Mouse (Mus musculus): Measurements from ENCODE around the gene Rtl8a. TPM values are rescaled to one million over a fixed set of nuclear protein-coding genes. Genes with fewer than 3 reads are reported as not detected.
"Not testable (repeated sequence)": the region's sequence is repeated elsewhere in the genome, so short reads cannot be mapped to it uniquely, and the experiment has no call there.

Rtl8a gene
- polyA plus RNA-seq, 1 experiment = 45.6 TPM

DNA sequence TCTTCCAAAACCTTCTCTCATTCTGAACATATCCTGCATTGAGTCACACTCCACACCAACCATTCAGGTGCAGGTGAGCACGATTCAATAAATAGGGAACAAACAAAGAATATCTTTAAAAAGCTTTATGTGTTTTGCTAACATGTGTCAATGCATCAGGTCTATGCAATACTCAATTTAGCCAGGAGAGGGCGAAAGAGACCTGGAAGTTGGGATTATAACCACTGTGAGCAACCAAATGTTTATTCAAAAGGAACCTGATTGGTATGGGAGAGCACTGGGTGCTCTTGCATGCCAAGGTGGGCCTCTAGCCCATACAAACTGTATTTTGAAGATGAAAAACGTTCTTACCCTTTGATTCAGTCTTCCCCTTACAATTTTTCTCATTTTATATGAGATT lies 32.9 kb downstream of the Rtl8a start:
- TF ChIP-seq USF1 (IDR thresholded peaks at IDR 0.05; ENCODE audit: low read depth) (no peak), CTCF (IDR thresholded peaks at IDR 0.05; ENCODE audit: control insufficient read depth, insufficient read depth, insufficient read length) (peak; percentile 5)
- no peaks in the 10 kb centered on the region for H3K36me3 ChIP-seq (ENCODE audit: control insufficient read depth, insufficient read depth)
- no peaks in the 10 kb centered on the region for H3K79me3 ChIP-seq (ENCODE audit: low read depth)

DNA sequence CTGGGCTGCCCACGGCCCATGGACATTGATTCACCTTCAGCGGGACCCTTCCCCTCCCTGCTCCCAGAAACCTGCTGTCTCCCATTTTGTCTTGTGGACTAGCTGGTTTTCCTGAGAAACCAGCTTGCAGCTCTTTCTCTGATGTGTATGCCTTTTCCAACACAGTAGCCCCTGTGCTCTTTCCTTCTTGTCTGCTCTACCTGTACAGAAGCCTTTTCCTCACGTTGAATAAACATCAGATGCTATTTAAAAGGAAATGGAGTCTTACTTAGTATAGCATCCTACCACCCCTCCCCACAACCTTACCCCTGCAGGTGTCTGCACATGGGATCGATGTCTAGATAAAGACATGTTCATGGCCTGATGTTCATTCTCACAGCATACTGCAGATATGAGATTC lies 34.6 kb downstream of the Rtl8a start, which contains the start of gene Gm14597:
TSS of gene Gm14597 (minus strand) at position 101 of the 400 bp plus-strand sequence.
- not testable (repeated sequence) for H3K79me3 ChIP-seq (ENCODE audit: low read depth); H3K79me2 ChIP-seq (ENCODE audit: control insufficient read depth, insufficient read depth); H3K36me3 ChIP-seq (ENCODE audit: control insufficient read depth, insufficient read depth); H3K4me3 ChIP-seq (ENCODE audit: insufficient read depth, poor library complexity, severe bottlenecking); H3K27me3 ChIP-seq (ENCODE audit: control insufficient read depth, insufficient read depth, insufficient read length)
- H3ac ChIP-seq (ENCODE audit: control insufficient read depth, insufficient read length, low read depth) = peak within 1 kb of the TSS; percentile 44

More for the DNA sequence above, 32.9 kb downstream of the Rtl8a start:
- Histone ChIP-seq H3K79me2 (ENCODE audit: control insufficient read depth, insufficient read depth) (no peaks in the 10 kb centered on the region), H3ac (ENCODE audit: control insufficient read depth, insufficient read length, low read depth) (no peak overlapping the region), H3K27me3 (ENCODE audit: control insufficient read depth, insufficient read depth, insufficient read length) (no peaks in the 10 kb centered on the region), H3K4me3 (ENCODE audit: insufficient read depth, poor library complexity, severe bottlenecking) (no peak overlapping the region)

DNA sequence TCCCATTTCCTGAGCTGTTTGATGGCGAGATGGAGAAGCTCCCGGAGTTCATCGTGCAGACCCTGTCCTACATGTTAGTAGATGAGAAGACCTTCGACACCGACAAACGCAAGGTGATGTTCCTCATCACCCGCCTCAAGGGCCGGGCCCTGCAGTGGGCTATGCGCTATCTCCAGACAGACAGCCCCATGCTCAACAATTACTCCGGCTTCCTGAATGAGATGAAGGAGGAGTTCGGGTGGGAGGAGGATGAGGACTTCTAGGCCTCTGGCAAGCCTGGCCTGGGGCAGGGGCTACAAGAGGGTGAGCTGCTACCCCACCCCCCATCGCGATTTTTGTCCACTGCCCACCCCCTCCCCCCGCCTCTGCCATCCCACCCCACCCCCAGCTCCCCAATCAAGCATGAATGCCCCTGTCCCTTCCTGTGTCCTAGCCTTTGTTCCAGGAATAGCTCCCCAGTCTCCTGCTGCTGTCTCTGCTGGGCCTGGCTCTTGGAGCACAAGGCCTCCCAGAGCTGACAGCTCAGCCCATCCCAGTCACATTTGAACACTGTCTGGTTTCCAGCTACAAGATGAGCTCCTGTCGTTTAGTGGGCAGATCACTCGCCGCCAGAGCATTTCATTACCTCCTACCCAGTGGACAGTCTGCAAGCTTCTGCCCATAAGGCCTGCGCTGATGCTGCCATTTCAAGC lies 35.2 kb downstream of the Rtl8a start:
- TF ChIP-seq USF1 (IDR thresholded peaks at IDR 0.05; ENCODE audit: low read depth) (no peak), MAX (IDR thresholded peaks at IDR 0.05) (no peak), FOSL1 (IDR thresholded peaks at IDR 0.05; ENCODE audit: insufficient read depth, low read length, poor library complexity, severe bottlenecking) (no peak), CTCF (IDR thresholded peaks at IDR 0.05; ENCODE audit: control insufficient read depth, insufficient read depth, insufficient read length) (no peak), CEBPB (IDR thresholded peaks at IDR 0.05; ENCODE audit: low read depth) (no peak), MYOD1 (IDR thresholded peaks at IDR 0.05; ENCODE audit: control insufficient read depth, insufficient read length, low read depth) (no peak), MYOG (IDR thresholded peaks at IDR 0.05; ENCODE audit: control insufficient read depth, extremely low read depth, insufficient read length) (no peak)
- Histone ChIP-seq H3ac (ENCODE audit: control insufficient read depth, insufficient read length, low read depth) (peak overlapping the region; percentile 44), H3K27me3 (ENCODE audit: control insufficient read depth, insufficient read depth, insufficient read length) (no peaks in the 10 kb centered on the region), H3K79me2 (ENCODE audit: control insufficient read depth, insufficient read depth) (no peaks in the 10 kb centered on the region), H3K36me3 (ENCODE audit: control insufficient read depth, insufficient read depth) (no peaks in the 10 kb centered on the region), H3K79me3 (ENCODE audit: low read depth) (no peaks in the 10 kb centered on the region), H3K4me3 (ENCODE audit: insufficient read depth, poor library complexity, severe bottlenecking) (no peak overlapping the region)

DNA sequence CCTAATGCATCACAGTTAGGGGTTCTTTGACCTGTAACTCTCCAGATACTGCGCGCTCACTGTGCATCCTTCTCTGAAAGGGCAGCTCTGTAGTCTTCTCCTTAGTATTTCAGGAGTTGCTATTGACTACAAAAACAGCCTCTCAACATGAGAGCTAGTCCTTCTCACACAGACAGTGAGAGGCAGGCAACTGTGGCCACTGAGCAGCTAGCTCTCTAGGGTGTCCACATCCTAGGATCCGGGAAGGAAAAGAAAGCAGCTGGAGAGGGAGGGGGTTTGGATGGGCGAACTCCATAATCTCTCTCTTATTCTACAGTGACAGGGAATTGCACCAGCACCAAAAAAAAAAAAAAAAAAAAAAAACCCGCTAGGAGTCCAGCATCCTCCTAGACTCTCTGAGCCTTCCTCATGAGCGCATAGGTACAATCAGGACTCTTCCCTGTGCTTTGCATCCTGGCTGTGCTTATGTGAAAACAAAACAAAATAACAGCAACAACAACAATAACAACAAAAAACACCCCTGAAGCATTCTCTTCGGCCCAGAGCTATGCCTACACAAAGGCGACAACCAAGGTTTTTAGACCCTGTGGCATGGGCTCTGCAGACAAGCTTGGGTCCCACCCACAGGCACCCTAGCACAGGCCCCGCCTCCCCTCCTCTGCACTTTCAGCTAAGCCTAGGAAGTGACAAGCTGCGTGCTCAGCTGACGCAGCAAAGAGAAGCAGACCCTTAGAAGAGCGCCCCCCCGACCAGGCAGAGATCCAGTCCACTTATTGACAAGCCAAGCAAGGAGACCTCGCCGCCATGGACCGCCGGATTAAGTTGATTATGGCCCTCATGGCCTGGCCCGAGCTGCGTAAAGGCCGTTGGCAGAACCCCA lies 36.0 kb downstream of the Rtl8a start, which contains the start of gene Rtl8c:
TSS of gene Rtl8c (plus strand) at position 791 of the 880 bp plus-strand sequence.
- Histone ChIP-seq H3K79me3 (ENCODE audit: low read depth) (no peaks in the 10 kb centered on the region), H3K36me3 (ENCODE audit: control insufficient read depth, insufficient read depth) (no peaks in the 10 kb centered on the region), H3ac (ENCODE audit: control insufficient read depth, insufficient read length, low read depth) (peak within 1 kb of the TSS; percentile 44), H3K4me3 (ENCODE audit: insufficient read depth, poor library complexity, severe bottlenecking) (no peak within 1 kb of the TSS), H3K79me2 (ENCODE audit: control insufficient read depth, insufficient read depth) (no peaks in the 10 kb centered on the region), H3K27me3 (ENCODE audit: control insufficient read depth, insufficient read depth, insufficient read length) (no peaks in the 10 kb centered on the region)
- no peak for TF ChIP-seq MYOD1 (IDR thresholded peaks at IDR 0.05; ENCODE audit: control insufficient read depth, insufficient read length, low read depth)
- no peak for TF ChIP-seq MAX (IDR thresholded peaks at IDR 0.05)
- TF ChIP-seq MYOG (IDR thresholded peaks at IDR 0.05; ENCODE audit: control insufficient read depth, extremely low read depth, insufficient read length) = no peak
- TF ChIP-seq CTCF (IDR thresholded peaks at IDR 0.05; ENCODE audit: control insufficient read depth, insufficient read depth, insufficient read length) = no peak
- no peak for TF ChIP-seq FOSL1 (IDR thresholded peaks at IDR 0.05; ENCODE audit: insufficient read depth, low read length, poor library complexity, severe bottlenecking)
- TF ChIP-seq USF1 (IDR thresholded peaks at IDR 0.05; ENCODE audit: low read depth) = no peak
- no peak for TF ChIP-seq CEBPB (IDR thresholded peaks at IDR 0.05; ENCODE audit: low read depth)

DNA sequence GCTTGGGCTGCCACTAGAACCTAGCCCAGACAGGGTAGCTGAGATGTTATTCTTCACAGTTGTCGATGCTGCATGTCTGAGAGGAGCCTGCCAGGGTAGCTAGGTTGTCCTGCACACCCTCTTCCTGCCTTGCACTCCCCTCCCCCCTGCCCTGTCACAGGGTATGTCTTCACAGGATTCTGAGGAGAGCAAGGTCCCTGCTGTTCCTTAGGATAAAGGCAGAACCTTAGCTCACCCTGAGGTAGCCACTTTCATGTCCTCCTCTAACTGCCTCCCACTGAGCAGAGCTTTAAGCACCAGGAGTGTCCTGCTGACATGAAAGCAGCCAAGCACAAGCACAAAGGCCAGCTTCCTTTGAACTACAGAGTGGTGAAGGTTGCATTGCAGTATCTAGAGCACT lies 37.3 kb downstream of the Rtl8a start:
- not testable (repeated sequence) for H3K27me3 ChIP-seq (ENCODE audit: control insufficient read depth, insufficient read depth, insufficient read length); H3ac ChIP-seq (ENCODE audit: control insufficient read depth, insufficient read length, low read depth); H3K4me3 ChIP-seq (ENCODE audit: insufficient read depth, poor library complexity, severe bottlenecking); H3K36me3 ChIP-seq (ENCODE audit: control insufficient read depth, insufficient read depth); H3K79me2 ChIP-seq (ENCODE audit: control insufficient read depth, insufficient read depth); H3K79me3 ChIP-seq (ENCODE audit: low read depth)

DNA sequence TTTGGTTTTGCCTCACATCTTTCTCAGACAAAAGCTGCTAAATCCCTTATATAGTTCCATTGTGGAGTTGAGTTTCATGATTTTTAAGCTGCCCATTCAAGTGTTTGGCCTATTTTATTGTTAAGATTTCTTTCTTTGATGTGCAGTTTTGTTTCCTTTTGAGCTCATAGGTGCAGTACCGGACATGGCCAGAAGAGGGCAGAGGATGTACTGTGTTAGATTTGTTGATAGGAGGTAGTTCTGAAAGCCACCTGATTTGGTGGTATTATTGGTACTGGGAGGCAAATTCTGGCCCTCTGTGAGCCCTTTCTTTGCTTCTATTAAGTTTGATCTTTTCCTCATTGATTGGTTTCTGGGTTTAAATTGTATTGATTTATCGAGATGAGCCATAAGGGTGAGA lies 43.5 kb downstream of the Rtl8a start:
- not testable (repeated sequence) for H3K79me3 ChIP-seq (ENCODE audit: low read depth); H3K4me3 ChIP-seq (ENCODE audit: insufficient read depth, poor library complexity, severe bottlenecking); H3K79me2 ChIP-seq (ENCODE audit: control insufficient read depth, insufficient read depth)

More for the DNA sequence above, 43.5 kb downstream of the Rtl8a start:
- not testable (repeated sequence) for H3ac ChIP-seq (ENCODE audit: control insufficient read depth, insufficient read length, low read depth); H3K27me3 ChIP-seq (ENCODE audit: control insufficient read depth, insufficient read depth, insufficient read length); H3K36me3 ChIP-seq (ENCODE audit: control insufficient read depth, insufficient read depth)

Other genes starting within 250 kb of the Rtl8a start
- gene Etd, start 208.8 kb downstream of the Rtl8a start, polyA plus RNA-seq (2012; fragmentation: generic; extraction: Trizol) = not detected
- 3.2 TPM for gene Rtl8c, start 35.6 kb downstream of the Rtl8a start, polyA plus RNA-seq (2012; fragmentation: generic; extraction: Trizol)
- not detected for gene Gm14597, start 34.7 kb downstream of the Rtl8a start, polyA plus RNA-seq (2012; fragmentation: generic; extraction: Trizol)
- gene Rtl8b, start 26.7 kb upstream of the Rtl8a start, polyA plus RNA-seq (2012; fragmentation: generic; extraction: Trizol) = 53.4 TPM
- gene 4930502E18Rik, start 81.1 kb upstream of the Rtl8a start, polyA plus RNA-seq (2012; fragmentation: generic; extraction: Trizol) = 0.14 TPM
- not detected for gene 1700013H16Rik, start 114.1 kb upstream of the Rtl8a start, polyA plus RNA-seq (2012; fragmentation: generic; extraction: Trizol)
- gene Zfp36l3, start 132.7 kb upstream of the Rtl8a start, polyA plus RNA-seq (2012; fragmentation: generic; extraction: Trizol) = 0.04 TPM
- gene Xlr, start 154.0 kb upstream of the Rtl8a start, polyA plus RNA-seq (2012; fragmentation: generic; extraction: Trizol) = 29.1 TPM

Measured in C2C12 (cell line).